Mouse (Mus musculus): ENCODE measurements around the gene Cul1.

Cul1 gene

GRCm38 (mm10) chr6:47472444-47472843 is 19.2 kb downstream of the Cul1 start:
- no peak for DNase-seq (ENCODE audit: low read depth, low spot score)

DNA sequence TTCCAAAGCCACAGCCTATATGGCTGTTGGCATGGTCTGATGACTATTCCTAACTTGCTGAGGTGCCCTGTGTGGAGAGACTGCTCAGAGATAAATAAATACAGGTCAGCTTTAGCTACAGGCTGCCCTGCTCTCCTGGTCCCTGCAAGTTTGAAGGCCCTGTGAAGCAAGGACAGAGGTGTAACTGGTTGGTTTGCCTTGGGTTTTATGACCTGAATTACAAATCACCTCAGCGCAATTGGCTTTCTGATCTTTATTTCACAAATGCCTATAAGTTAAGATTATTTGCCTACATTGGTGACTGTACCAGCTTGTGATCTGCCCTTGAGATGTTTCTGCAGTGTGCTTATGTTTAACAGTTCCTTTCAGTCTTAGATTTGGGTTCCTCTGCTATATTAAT is 28.8 kb downstream of the Cul1 start:
- DNase-seq (ENCODE audit: low read depth, low spot score) = no peak

DNA sequence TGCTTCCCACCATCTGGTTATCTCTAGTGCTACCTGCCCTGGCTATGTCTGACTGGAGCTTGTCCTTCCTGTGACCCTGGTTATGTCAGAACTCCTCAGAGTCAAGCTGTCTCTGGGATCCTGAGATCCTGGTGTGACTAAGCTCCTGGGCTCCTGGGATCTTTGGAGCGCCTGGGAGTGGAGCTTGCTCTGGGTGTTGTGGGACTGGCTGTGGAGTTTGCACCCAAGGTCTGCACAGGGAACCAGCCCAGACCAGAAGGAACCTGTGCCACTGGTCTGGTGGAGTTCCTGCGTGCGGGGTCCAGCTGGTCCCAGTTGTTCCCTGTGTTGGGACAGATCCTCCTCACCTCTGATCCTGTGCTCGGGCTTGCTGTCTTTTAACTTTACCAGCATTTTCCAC is 41.4 kb downstream of the Cul1 start:
- peak; percentile 88 for DNase-seq (ENCODE audit: low read depth, low spot score)

- no peak for DNase-seq (ENCODE audit: low read depth, low spot score)
Observed at GRCm38 (mm10) chr6:47520030-47520429, 66.8 kb downstream of the Cul1 start.

DNA sequence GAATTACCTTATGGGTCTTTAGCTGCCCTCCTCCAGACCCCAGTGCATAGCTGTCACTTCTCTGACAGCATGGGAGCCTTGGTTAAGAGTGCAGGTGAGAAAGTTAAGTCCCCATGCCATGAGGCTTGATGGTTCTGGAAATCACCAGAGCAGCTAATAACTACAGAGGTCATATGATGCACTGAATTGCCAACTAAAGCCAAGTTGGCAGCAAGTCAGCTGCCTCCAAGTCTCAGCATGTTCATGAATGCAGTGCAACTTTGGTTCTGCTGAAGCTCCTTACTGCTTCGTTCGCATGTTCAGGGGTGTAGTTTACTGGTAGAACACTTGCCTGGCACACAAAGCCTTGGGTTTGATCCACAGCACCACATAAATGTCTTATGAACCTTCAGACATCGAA is 69.2 kb downstream of the Cul1 start:
- DNase-seq (ENCODE audit: low read depth, low spot score) = no peak

DNA sequence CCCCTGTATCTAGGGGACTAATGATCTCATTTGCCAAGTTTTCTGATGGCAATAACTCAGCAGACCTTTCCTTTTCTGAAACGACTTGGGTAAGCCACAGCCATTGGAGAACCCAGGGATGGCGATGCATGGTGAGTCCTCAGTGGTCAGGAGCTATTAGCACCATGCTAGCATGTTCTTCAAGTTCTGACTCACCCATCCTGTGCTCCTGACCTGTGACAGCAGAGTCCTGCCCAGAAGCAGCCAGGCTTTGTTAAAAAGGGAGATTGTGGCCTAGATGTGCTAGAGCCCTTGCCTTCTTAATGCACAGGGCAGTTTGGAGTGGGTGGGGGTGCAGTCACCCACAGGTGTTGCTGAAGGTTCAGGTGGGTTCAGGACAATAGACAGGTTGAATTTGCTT is 71.8 kb downstream of the Cul1 start:
- DNase-seq (ENCODE audit: low read depth, low spot score) = no peak

GRCm38 (mm10) chr6:47526446-47526845 is 73.2 kb downstream of the Cul1 start:
- no peak for DNase-seq (ENCODE audit: low read depth, low spot score)

- DNase-seq (ENCODE audit: low read depth, low spot score) = no peak
Observed at GRCm38 (mm10) chr6:47527129-47527528, 73.9 kb downstream of the Cul1 start.

DNA sequence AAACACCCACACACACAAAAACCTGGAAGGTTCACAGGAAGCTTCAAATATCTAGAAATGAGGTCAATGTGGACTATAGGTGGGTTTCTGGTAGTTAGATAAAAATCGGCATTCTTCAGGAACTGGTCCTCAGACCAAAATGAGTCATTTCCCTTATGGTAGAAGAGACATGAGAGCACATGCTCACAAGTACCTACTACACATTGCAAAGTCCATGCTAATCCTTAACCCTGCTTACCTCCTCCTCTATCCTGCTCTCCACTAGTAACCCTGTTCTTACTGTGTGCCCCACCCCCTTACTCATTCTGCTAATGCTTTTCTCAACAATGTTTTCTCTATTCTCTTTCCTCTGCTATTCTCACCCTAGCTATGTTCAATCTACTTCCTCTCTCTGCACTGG is 74.5 kb downstream of the Cul1 start:
- no peak for DNase-seq (ENCODE audit: low read depth, low spot score)

- no peak for DNase-seq (ENCODE audit: low read depth, low spot score)
Observed at GRCm38 (mm10) chr6:47532547-47532946, 79.3 kb downstream of the Cul1 start.

DNA sequence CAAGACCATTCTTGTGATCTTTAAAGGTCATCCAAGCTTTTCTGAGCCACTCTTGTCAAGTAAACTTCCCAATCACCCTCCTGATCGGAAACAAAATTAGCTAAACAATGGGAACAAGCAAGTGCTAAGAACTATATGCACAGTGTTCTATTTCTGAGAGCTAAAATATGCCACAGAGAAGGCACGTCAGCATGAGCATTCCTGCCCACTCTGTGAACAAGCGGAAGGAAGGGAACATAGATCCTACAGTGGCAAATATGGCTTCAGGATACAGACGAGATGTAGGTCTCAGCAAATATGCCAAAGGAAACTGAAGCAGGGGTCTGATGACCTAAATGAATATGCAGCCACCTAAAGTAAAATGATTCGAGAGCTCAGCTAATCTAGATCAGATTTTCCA is 82.1 kb downstream of the Cul1 start:
- no peak for DNase-seq (ENCODE audit: low read depth, low spot score)

- DNase-seq (ENCODE audit: low read depth, low spot score) = no peak
Observed at GRCm38 (mm10) chr6:47552280-47552679, 99.1 kb downstream of the Cul1 start.

- DNase-seq (ENCODE audit: low read depth, low spot score) = no peak
Observed at GRCm38 (mm10) chr6:47559287-47559686, 106.1 kb downstream of the Cul1 start.

- peak; percentile 25 for DNase-seq (ENCODE audit: low read depth, low spot score)
Observed at GRCm38 (mm10) chr6:47560407-47560806, 107.2 kb downstream of the Cul1 start.

DNA sequence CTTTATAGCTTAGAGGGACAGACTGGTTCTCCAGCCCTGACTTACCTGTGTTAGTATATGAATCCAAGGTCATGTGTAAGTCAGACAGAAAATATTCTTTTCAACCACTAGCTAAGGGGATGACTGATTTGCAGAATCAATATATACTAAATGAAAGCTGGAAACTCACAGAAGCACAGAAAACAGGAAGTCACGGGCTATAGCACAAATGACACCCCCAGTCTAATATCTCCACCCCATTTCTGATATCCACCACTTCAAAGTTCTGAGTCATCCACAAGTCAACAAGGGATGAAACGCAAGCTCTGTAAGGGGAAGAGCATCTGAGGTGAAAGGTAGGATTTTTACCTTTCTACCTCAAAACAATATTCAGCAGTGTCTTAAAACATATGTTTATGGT is 107.6 kb downstream of the Cul1 start:
- no peak for DNase-seq (ENCODE audit: low read depth, low spot score)

- no peak for DNase-seq (ENCODE audit: low read depth, low spot score)
Observed at GRCm38 (mm10) chr6:47561426-47561825, 108.2 kb downstream of the Cul1 start.

DNA sequence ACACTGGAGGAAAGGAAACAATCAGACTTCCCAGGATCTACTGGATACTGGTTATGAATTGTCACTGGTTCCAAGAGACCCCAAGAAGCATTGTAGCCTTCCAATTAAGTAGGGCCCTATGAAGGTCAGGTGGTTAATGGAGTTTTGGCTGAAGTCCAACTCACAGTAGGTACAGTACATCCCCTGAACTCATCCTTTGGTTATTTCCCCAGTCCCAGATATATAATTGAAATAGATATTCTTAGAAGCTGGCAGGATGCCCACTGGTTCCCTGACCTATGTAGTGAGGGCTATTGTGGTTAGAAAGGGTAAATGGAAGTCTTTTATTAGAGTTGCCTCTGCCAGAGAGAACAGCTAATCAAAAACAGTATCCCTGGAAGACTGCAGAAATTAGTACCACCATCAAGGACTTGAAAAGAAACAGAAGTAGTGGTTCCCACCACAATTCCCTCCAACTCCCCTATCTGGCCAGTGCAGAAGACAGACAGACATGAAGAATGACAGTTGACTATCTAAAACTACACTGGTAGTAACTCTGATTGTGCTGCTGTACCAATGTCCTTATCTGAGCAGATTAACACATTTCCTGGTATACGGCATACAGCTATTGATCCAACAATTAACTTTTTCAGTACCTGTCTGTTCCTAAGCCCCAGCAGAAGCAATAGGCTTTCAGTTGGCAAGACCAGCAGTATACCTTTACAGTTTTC is 112.3 kb downstream of the Cul1 start:
- DNase-seq (ENCODE audit: low read depth, low spot score) = no peak

- no peak for DNase-seq (ENCODE audit: low read depth, low spot score)
Observed at GRCm38 (mm10) chr6:47572887-47573286, 119.7 kb downstream of the Cul1 start.

Measured in ZHBTc4 (cell line).